Mouse (Mus musculus): ENCODE measurements around the gene Tgm4. TPM values are rescaled to one million over a fixed set of nuclear protein-coding genes. Genes with fewer than 3 reads are reported as not detected.
A peak's percentile ranks its signal among the peaks of the same experiment; 100 is the strongest.

The Tgm4 gene
- total RNA-seq, 1 experiment from 2014 or later = not detected

DNA sequence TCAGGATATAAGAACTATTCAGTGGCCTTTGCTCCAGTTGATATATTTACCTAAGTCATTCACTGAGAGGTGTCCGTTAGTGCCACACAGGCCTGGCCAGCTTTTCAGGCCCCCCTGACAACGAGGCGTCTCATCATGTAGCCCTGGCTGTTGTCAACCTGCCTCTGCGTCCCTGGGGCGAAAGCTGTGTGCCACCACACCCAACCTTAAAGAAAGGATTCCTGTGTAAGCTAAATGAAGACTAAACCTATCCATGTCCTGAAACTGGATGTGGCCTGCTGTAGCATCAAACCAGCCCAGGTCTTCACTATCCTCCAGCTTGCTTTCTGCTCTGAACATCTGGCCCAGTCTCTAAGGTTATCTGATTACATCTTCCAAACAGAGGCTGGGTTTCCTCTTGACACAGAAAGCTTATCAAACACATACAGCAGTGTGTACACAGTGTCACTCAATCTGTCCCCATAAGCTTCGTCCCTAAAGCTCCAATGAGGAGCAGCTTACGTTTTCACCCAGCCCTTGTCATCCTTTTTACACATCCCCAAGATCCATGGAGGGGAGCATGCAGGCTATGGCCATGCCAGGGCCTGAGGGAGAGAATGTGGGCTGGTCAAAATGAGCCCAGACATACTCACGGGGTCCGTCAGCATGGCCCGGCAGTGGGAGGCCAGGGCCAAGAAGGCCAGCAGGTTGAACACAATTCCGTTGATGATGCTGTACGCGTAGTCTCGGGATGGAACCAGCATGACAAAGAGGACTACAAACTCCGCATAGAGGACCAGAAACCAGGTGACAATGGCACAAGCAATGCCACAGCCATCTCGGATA is 65.3 kb downstream of the Tgm4 start:
- ATAC-seq (ENCODE audit: extremely low read depth, insufficient number of reproducible peaks, low FRiP score, poor library complexity, severe bottlenecking) = no peak

DNA sequence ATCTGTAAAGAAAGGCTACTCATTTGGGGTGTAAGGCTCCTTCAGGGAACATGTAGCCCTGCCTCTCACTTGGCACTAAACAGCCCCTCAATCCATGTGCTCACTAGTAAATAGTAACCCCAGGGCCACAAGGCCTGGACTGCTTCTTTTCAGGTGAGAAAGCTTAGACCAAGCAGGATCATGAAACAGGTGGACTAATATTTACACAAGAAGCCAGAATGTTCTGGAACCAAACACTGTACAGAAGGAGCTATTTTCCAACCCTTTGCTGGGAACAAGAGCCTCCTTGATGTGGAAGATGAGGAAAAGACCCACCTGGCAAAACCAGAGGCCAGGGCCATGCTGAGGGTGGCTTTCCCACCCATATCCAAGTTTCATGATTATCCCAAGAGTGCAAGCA is 68.9 kb downstream of the Tgm4 start:
- ATAC-seq (ENCODE audit: extremely low read depth, insufficient number of reproducible peaks, low FRiP score, poor library complexity, severe bottlenecking) = no peak

DNA sequence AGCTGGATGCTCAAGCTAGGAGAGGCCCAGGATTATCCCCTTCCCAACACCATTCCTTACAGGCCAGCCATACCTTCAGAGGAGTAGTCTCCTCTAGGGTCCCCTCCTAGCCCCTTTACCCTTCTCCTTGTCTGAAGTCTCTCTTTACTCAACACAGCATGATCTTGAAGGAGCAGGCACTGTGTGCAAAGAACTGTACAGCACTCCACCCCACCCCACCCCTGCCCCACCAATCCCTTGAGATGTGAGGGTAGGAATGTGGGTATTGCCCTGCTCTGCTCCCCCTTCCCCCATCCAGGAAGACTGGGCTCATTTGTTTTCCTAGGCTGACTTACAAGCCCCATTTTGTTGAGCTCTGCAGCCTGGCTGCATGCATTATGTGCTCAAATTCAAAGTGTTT is 69.8 kb downstream of the Tgm4 start:
- ATAC-seq (ENCODE audit: extremely low read depth, insufficient number of reproducible peaks, low FRiP score, poor library complexity, severe bottlenecking) = no peak

DNA sequence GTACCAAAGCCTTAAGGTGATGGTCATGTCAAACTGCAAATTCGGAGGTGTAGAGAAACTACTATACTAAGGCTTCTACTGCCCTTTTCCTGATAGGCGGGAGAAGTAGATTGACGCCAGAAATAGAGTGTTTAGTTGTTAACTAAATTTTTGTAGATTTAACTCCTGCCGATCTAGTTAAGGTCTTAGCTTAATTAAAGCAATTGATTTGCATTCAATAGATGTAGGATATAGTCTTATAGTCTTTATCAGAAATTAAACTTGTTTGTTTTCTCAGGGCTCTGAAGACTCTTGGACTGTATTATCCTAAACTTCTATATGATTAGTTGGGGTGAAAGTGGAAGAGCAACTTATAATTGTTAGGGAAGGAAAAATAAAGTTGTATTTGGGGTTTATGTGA is 72.7 kb downstream of the Tgm4 start:
- ATAC-seq (ENCODE audit: extremely low read depth, insufficient number of reproducible peaks, low FRiP score, poor library complexity, severe bottlenecking) = peak; percentile 69

DNA sequence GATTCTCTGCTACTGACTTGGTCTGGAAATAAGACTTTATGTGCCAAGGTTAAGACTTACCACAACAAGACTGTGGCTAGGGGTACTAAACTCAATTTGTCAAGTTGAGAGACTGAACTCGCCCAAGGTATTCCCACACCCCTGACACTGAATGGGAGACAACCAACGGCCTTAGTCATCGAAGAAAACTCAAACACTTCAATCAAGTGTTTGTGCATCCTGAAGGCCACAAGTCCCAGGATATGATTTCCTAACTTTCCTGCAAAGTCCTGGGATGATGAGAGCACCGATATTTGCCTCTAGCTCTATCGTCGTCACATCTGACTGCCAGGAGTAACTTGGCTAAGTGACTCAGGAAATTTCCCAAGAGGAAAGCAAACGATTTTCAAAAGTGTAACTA is 74.7 kb downstream of the Tgm4 start:
- ATAC-seq (ENCODE audit: extremely low read depth, insufficient number of reproducible peaks, low FRiP score, poor library complexity, severe bottlenecking) = no peak

DNA sequence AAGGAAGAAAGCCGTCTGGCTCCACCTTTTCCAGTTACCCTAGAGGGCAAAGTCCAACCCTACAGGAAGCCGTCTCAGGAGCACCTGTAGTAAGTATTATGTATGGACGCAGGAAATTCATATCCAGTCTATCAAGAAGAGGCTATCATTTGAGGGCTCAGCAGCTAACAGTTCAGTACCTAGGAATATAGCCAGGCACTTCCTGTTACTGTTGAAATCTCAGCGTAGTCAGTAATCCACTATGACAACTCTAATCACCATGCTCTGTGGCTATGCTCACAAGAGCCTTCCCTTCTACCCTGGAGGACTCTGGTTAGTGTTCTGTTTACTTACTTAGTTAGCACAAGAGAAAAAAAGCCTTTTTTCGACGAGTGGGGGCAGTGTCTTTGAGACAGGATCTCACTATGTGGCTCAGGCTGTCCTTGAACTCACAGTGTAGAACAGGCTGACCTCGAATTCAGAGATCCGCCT is 77.3 kb downstream of the Tgm4 start:
- ATAC-seq (ENCODE audit: extremely low read depth, insufficient number of reproducible peaks, low FRiP score, poor library complexity, severe bottlenecking) = no peak

DNA sequence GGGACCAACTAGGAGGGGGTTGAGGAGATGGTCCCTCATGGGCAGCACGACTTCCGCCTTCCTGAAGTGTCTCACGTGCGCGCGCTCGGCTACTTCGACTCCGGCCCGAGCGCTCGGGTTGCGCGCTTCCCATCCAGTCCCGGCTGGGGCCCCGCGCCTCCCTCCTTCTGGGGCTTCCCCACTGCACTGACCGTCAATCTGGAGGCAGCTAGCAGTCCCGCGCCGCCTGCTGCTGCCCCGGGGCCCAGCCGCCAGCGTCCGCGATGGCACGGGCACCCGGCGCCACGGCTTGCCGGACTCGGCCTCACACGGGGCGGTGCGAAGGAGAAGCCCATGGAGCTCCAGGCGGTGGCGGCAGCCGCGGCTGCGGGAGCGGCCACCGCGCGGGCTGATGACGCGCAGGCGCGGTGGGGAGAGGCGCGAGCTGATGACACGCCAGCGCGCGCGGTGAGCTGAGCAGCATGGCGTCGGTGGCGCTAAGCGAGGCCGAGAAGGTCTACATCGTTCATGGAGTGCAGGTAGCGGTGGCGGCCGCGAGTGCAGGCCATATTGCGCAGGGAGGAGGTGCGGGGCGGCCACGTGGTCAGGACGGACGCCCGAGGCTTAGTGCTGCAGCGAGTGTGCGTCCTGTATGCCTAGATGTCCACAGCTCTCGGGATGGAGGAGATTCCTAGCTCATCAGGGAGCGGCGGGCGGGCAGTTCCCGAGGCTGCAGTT is 78.4 kb downstream of the Tgm4 start, which contains the start of the genes Zdhhc3 and Exosc7:
TSS of gene Zdhhc3 (minus strand) at position 401 of the 717 bp plus-strand sequence.
TSS of gene Exosc7 (plus strand) at position 411 of the 717 bp plus-strand sequence.
- peak; percentile 85 for ATAC-seq (ENCODE audit: extremely low read depth, insufficient number of reproducible peaks, low FRiP score, poor library complexity, severe bottlenecking)

DNA sequence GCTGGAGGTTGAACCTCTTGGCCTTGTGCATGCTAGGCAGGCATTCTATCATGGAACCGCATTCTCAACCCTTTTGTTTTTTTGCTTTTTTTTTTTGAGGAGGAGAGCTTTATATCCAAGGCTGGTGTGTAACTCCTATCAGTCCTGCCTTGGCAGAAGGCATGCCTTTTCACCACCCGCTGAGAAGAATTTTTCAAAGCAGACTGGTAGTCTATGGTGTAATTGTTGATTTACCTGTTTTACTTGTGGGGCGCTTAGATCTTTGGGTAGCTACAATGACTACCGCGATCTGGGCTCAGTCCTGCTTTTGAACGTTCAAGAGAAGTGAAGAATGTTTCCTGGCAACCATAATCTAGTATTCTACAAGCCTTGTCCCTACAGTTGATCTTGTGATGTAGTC is 79.4 kb downstream of the Tgm4 start:
- no peak for ATAC-seq (ENCODE audit: extremely low read depth, insufficient number of reproducible peaks, low FRiP score, poor library complexity, severe bottlenecking)

DNA sequence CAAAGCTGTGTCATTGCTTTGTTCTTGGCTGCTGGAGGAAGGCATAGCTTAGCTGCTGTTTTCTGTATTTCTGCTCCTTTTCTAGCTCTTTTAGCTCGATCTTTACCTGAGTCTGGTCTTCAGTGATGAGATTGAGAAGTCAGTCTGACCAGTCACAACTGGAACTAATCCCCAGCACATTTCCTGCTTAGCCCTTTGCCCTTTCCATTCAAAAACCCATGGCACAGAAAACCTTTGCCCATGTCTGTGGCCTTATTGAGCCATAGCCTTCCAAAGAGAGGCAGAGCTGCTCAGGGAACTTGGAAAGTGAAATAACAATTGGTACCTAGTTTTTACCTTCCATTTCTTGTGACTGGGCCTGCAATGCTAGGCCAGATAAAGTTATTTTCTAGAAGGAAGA is 81.0 kb downstream of the Tgm4 start:
- ATAC-seq (ENCODE audit: extremely low read depth, insufficient number of reproducible peaks, low FRiP score, poor library complexity, severe bottlenecking) = no peak

Other genes starting within 250 kb of the Tgm4 start
- 16.3 and 20.8 TPM in 2 replicates for gene Tcaim, start 229.2 kb upstream of the Tgm4 start, total RNA-seq (2017)
- 1.0 TPM in 1 of 2 replicates, not detected in the other for gene Gm35549, start 190.7 kb upstream of the Tgm4 start, total RNA-seq (2017)
- 105 and 106 TPM in 2 replicates for gene Zfp445, start 168.7 kb upstream of the Tgm4 start, total RNA-seq (2017)
- 3.4 and 3.8 TPM in 2 replicates for gene Zkscan7, start 149.0 kb upstream of the Tgm4 start, total RNA-seq (2017)
- not detected in 2 replicates for gene Zfp105, start 111.7 kb upstream of the Tgm4 start, total RNA-seq (2017)
- gene 1110059G10Rik, start 83.7 kb upstream of the Tgm4 start, total RNA-seq (2017) = 21.6 and 28.5 TPM in 2 replicates
- 4.5 TPM in 2 replicates for gene Kif15, start 83.7 kb upstream of the Tgm4 start, total RNA-seq (2017)
- gene Tmem42, start 13.4 kb upstream of the Tgm4 start, total RNA-seq (2017) = 11.9 and 12.0 TPM in 2 replicates
- 26.5 and 27.1 TPM in 2 replicates for gene Zdhhc3, start 78.5 kb downstream of the Tgm4 start, total RNA-seq (2017)
- gene Exosc7, start 78.5 kb downstream of the Tgm4 start, total RNA-seq (2017) = 35.0 and 42.7 TPM in 2 replicates
- gene Clec3b, start 116.2 kb downstream of the Tgm4 start, total RNA-seq (2017) = not detected in 2 replicates
- gene Cdcp1, start 181.3 kb downstream of the Tgm4 start, total RNA-seq (2017) = 0.25 TPM in 1 of 2 replicates, not detected in the other
- 0.58 and 1.4 TPM in 2 replicates for gene Tmem158, start 226.0 kb downstream of the Tgm4 start, total RNA-seq (2017)